Mouse (Mus musculus): Measurements from ENCODE around the gene Rtkn. TPM values are rescaled to one million over a fixed set of nuclear protein-coding genes. Genes with fewer than 3 reads are reported as not detected.

Rtkn gene
- polyA plus RNA-seq, 1 experiment from 2014 or later: 23.6 TPM

MicroRNA genes within 50 kb of the gene (microRNA counts, 519-probe panel; counts per million panel counts)
- microRNA mmu-miR-3470a+mmu-miR-3470b: 2,026 counts per million, percentile 46 among the panel's probes with 10 or more counts

Other genes starting within 250 kb of the Rtkn start
- gene Sema4f, start 195.7 kb upstream of the Rtkn start, polyA plus RNA-seq (2015; fragmentation: Nextera tagmentation; extraction: Ambion mirVana): 1.5 and 1.7 TPM in 2 replicates
- gene M1ap, start 188.6 kb upstream of the Rtkn start, polyA plus RNA-seq (2015; fragmentation: Nextera tagmentation; extraction: Ambion mirVana): 0.26 and 0.78 TPM in 2 replicates
- 9.7 and 9.8 TPM in 2 replicates for gene Dok1, start 102.0 kb upstream of the Rtkn start, polyA plus RNA-seq (2015; fragmentation: Nextera tagmentation; extraction: Ambion mirVana)
- gene Loxl3, start 101.3 kb upstream of the Rtkn start, polyA plus RNA-seq (2015; fragmentation: Nextera tagmentation; extraction: Ambion mirVana): 12.7 and 14.2 TPM in 2 replicates
- 212 and 228 TPM in 2 replicates for gene Aup1, start 80.9 kb upstream of the Rtkn start, polyA plus RNA-seq (2015; fragmentation: Nextera tagmentation; extraction: Ambion mirVana)
- 72.2 and 86.5 TPM in 2 replicates for gene Htra2, start 80.2 kb upstream of the Rtkn start, polyA plus RNA-seq (2015; fragmentation: Nextera tagmentation; extraction: Ambion mirVana)
- 14.0 and 14.9 TPM in 2 replicates for gene Dqx1, start 77.6 kb upstream of the Rtkn start, polyA plus RNA-seq (2015; fragmentation: Nextera tagmentation; extraction: Ambion mirVana)
- gene Tlx2, start 65.2 kb upstream of the Rtkn start, polyA plus RNA-seq (2015; fragmentation: Nextera tagmentation; extraction: Ambion mirVana): 18.1 and 22.5 TPM in 2 replicates
- gene Pcgf1, start 57.6 kb upstream of the Rtkn start, polyA plus RNA-seq (2015; fragmentation: Nextera tagmentation; extraction: Ambion mirVana): 29.4 and 31.5 TPM in 2 replicates
- gene Lbx2, start 49.1 kb upstream of the Rtkn start, polyA plus RNA-seq (2015; fragmentation: Nextera tagmentation; extraction: Ambion mirVana): 0.35 and 0.49 TPM in 2 replicates
- 2.6 and 3.5 TPM in 2 replicates for gene Ccdc142, start 33.9 kb upstream of the Rtkn start, polyA plus RNA-seq (2015; fragmentation: Nextera tagmentation; extraction: Ambion mirVana)
- 2.3 and 2.4 TPM in 2 replicates for gene Gm42688, start 33.8 kb upstream of the Rtkn start, polyA plus RNA-seq (2015; fragmentation: Nextera tagmentation; extraction: Ambion mirVana)
- gene Mrpl53, start 26.4 kb upstream of the Rtkn start, polyA plus RNA-seq (2015; fragmentation: Nextera tagmentation; extraction: Ambion mirVana): 123 and 135 TPM in 2 replicates
- 56.3 and 63.0 TPM in 2 replicates for gene Mogs, start 20.0 kb upstream of the Rtkn start, polyA plus RNA-seq (2015; fragmentation: Nextera tagmentation; extraction: Ambion mirVana)
- 79.6 and 89.1 TPM in 2 replicates for gene Wbp1, start 13.9 kb upstream of the Rtkn start, polyA plus RNA-seq (2015; fragmentation: Nextera tagmentation; extraction: Ambion mirVana)
- 9.0 and 9.4 TPM in 2 replicates for gene Ino80b, start 10.0 kb upstream of the Rtkn start, polyA plus RNA-seq (2015; fragmentation: Nextera tagmentation; extraction: Ambion mirVana)
- 3.0 and 3.9 TPM in 2 replicates for gene Wdr54, start 20.9 kb downstream of the Rtkn start, polyA plus RNA-seq (2015; fragmentation: Nextera tagmentation; extraction: Ambion mirVana)
- gene 1700003E16Rik, start 20.9 kb downstream of the Rtkn start, polyA plus RNA-seq (2015; fragmentation: Nextera tagmentation; extraction: Ambion mirVana): 1.4 and 2.0 TPM in 2 replicates
- 82.1 and 84.6 TPM in 2 replicates for gene Dctn1, start 30.5 kb downstream of the Rtkn start, polyA plus RNA-seq (2015; fragmentation: Nextera tagmentation; extraction: Ambion mirVana)
- 0.39 and 0.41 TPM in 2 replicates for gene Slc4a5, start 84.4 kb downstream of the Rtkn start, polyA plus RNA-seq (2015; fragmentation: Nextera tagmentation; extraction: Ambion mirVana)
- gene Mthfd2, start 190.4 kb downstream of the Rtkn start, polyA plus RNA-seq (2015; fragmentation: Nextera tagmentation; extraction: Ambion mirVana): 38.4 and 42.0 TPM in 2 replicates
- gene Mob1a, start 190.6 kb downstream of the Rtkn start, polyA plus RNA-seq (2015; fragmentation: Nextera tagmentation; extraction: Ambion mirVana): 56.7 and 63.9 TPM in 2 replicates
- 183 and 188 TPM in 2 replicates for gene Bola3, start 213.7 kb downstream of the Rtkn start, polyA plus RNA-seq (2015; fragmentation: Nextera tagmentation; extraction: Ambion mirVana)

Data from intestine, embryonic 15.5 days (tissue).